Mouse (Mus musculus): ENCODE results near the gene Otx1. TPM values are rescaled to one million over a fixed set of nuclear protein-coding genes. Genes with fewer than 3 reads are reported as not detected.
A peak's percentile ranks its signal among the peaks of the same experiment; 100 is the strongest.

Otx1 gene
- polyA plus RNA-seq, 1 experiment from 2014 or later, result 0.21 TPM

- Histone ChIP-seq H3K36me3 (ENCODE audit: insufficient read depth, low read length) (no peaks in the 10 kb centered on the region), H3K4me3 (ENCODE audit: low read depth, low read length) (peak overlapping the region; percentile 20), H3K27ac (ENCODE audit: low read length) (no peak overlapping the region), H3K27me3 (replicated peaks; ENCODE audit: insufficient read depth, low read length) (peaks cover 96% of the 10 kb centered on the region), H3K9me3 (ENCODE audit: low read length) (no peaks in the 10 kb centered on the region), H3K9ac (replicated peaks; ENCODE audit: low read depth) (no peak overlapping the region), H3K4me2 (replicated peaks; ENCODE audit: low read depth, low read length) (peak overlapping the region; percentile 27), H3K4me1 (ENCODE audit: insufficient read depth, low read depth, low read length) (peaks cover 5% of the 10 kb centered on the region; the same call in 1 of the 2 replicates)
- no peak for DNase-seq (ENCODE audit: low spot score)
- no peak for ATAC-seq
- WGBS, result 2% methylated on average over 59 of the region's 63 CpGs
- no peak for TF ChIP-seq EP300 (IDR thresholded peaks at IDR 0.05)
- no peak for TF ChIP-seq CTCF (IDR thresholded peaks at IDR 0.05)
Measured at GRCm38 (mm10) chr11:21996661-21997560, 5.8 kb downstream of the Otx1 start.

GRCm38 (mm10) chr11:21996325-21996647, 6.4 kb downstream of the Otx1 start:
- H3K27me3 ChIP-seq (replicated peaks; ENCODE audit: insufficient read depth, low read length), result peaks cover 93% of the 10 kb centered on the region
- no peaks in the 10 kb centered on the region for H3K36me3 ChIP-seq (ENCODE audit: insufficient read depth, low read length)
- H3K27ac ChIP-seq (ENCODE audit: low read length), result no peak overlapping the region
- no peak for DNase-seq (ENCODE audit: low spot score)
- WGBS, result 4% methylated on average over 13 of the region's 13 CpGs
- no peaks in the 10 kb centered on the region for H3K9me3 ChIP-seq (ENCODE audit: low read length)
- peak overlapping the region; percentile 27; the same call in 1 of the 2 replicates for H3K4me2 ChIP-seq (replicated peaks; ENCODE audit: low read depth, low read length)
- H3K4me1 ChIP-seq (ENCODE audit: insufficient read depth, low read depth, low read length), result no peaks in the 10 kb centered on the region; the same call in 1 of the 2 replicates
- TF ChIP-seq CTCF (IDR thresholded peaks at IDR 0.05) (no peak), EP300 (IDR thresholded peaks at IDR 0.05) (no peak)
- ATAC-seq, result no peak
- no peak overlapping the region for H3K9ac ChIP-seq (replicated peaks; ENCODE audit: low read depth)
- H3K4me3 ChIP-seq (ENCODE audit: low read depth, low read length), result peak overlapping the region; percentile 20; the same call in 1 of the 2 replicates

GRCm38 (mm10) chr11:21995534-21996324, 7.0 kb downstream of the Otx1 start:
- WGBS, result 4% methylated on average over 27 of the region's 27 CpGs
- H3K27ac ChIP-seq (ENCODE audit: low read length), result no peak overlapping the region
- TF ChIP-seq EP300 (IDR thresholded peaks at IDR 0.05) (no peak), CTCF (IDR thresholded peaks at IDR 0.05) (no peak)

GRCm38 (mm10) chr11:21994377-21995370, 8.0 kb downstream of the Otx1 start:
- H3K4me1 ChIP-seq (ENCODE audit: insufficient read depth, low read depth, low read length), result no peaks in the 10 kb centered on the region
- H3K36me3 ChIP-seq (ENCODE audit: insufficient read depth, low read length), result no peaks in the 10 kb centered on the region
- peaks cover 87% of the 10 kb centered on the region for H3K27me3 ChIP-seq (replicated peaks; ENCODE audit: insufficient read depth, low read length)
- no peak for ATAC-seq
- TF ChIP-seq CTCF (IDR thresholded peaks at IDR 0.05), result no peak
- no peak for TF ChIP-seq EP300 (IDR thresholded peaks at IDR 0.05)
- H3K9me3 ChIP-seq (ENCODE audit: low read length), result no peaks in the 10 kb centered on the region
- no peak overlapping the region for H3K27ac ChIP-seq (ENCODE audit: low read length)
- no peak for DNase-seq (ENCODE audit: low spot score)
- no peak overlapping the region for H3K9ac ChIP-seq (replicated peaks; ENCODE audit: low read depth)
- no peak overlapping the region for H3K4me3 ChIP-seq (ENCODE audit: low read depth, low read length)
- 2% methylated on average over 34 of the region's 34 CpGs for WGBS
- no peak overlapping the region for H3K4me2 ChIP-seq (replicated peaks; ENCODE audit: low read depth, low read length)

More at GRCm38 (mm10) chr11:21995534-21996324, 7.0 kb downstream of the Otx1 start:
- no peak overlapping the region for H3K9ac ChIP-seq (replicated peaks; ENCODE audit: low read depth)
- DNase-seq (ENCODE audit: low spot score) (no peak), ATAC-seq (no peak)
- peaks cover 93% of the 10 kb centered on the region for H3K27me3 ChIP-seq (replicated peaks; ENCODE audit: insufficient read depth, low read length)
- H3K4me1 ChIP-seq (ENCODE audit: insufficient read depth, low read depth, low read length), result no peaks in the 10 kb centered on the region
- no peaks in the 10 kb centered on the region for H3K36me3 ChIP-seq (ENCODE audit: insufficient read depth, low read length)
- H3K4me3 ChIP-seq (ENCODE audit: low read depth, low read length), result no peak overlapping the region
- no peaks in the 10 kb centered on the region for H3K9me3 ChIP-seq (ENCODE audit: low read length)
- no peak overlapping the region for H3K4me2 ChIP-seq (replicated peaks; ENCODE audit: low read depth, low read length)

GRCm38 (mm10) chr11:21993597-21994376, 8.9 kb downstream of the Otx1 start:
- WGBS, result 1% methylated on average over 47 of the region's 47 CpGs
- H3K27ac ChIP-seq (ENCODE audit: low read length), result no peak overlapping the region
- TF ChIP-seq EP300 (IDR thresholded peaks at IDR 0.05), result no peak
- TF ChIP-seq CTCF (IDR thresholded peaks at IDR 0.05), result no peak
- peaks cover 83% of the 10 kb centered on the region for H3K27me3 ChIP-seq (replicated peaks; ENCODE audit: insufficient read depth, low read length)
- no peaks in the 10 kb centered on the region; the same call in 1 of the 2 replicates for H3K9me3 ChIP-seq (ENCODE audit: low read length)
- no peaks in the 10 kb centered on the region for H3K4me1 ChIP-seq (ENCODE audit: insufficient read depth, low read depth, low read length)
- ATAC-seq (no peak), DNase-seq (ENCODE audit: low spot score) (peak; percentile 44)
- H3K4me3 ChIP-seq (ENCODE audit: low read depth, low read length), result no peak overlapping the region
- H3K36me3 ChIP-seq (ENCODE audit: insufficient read depth, low read length), result no peaks in the 10 kb centered on the region
- H3K4me2 ChIP-seq (replicated peaks; ENCODE audit: low read depth, low read length), result no peak overlapping the region
- no peak overlapping the region for H3K9ac ChIP-seq (replicated peaks; ENCODE audit: low read depth)

Data from lung, postnatal 0 days (tissue).